7 mouse cellular contexts compared by ENCODE assay signal in the genomic region with DNA sequence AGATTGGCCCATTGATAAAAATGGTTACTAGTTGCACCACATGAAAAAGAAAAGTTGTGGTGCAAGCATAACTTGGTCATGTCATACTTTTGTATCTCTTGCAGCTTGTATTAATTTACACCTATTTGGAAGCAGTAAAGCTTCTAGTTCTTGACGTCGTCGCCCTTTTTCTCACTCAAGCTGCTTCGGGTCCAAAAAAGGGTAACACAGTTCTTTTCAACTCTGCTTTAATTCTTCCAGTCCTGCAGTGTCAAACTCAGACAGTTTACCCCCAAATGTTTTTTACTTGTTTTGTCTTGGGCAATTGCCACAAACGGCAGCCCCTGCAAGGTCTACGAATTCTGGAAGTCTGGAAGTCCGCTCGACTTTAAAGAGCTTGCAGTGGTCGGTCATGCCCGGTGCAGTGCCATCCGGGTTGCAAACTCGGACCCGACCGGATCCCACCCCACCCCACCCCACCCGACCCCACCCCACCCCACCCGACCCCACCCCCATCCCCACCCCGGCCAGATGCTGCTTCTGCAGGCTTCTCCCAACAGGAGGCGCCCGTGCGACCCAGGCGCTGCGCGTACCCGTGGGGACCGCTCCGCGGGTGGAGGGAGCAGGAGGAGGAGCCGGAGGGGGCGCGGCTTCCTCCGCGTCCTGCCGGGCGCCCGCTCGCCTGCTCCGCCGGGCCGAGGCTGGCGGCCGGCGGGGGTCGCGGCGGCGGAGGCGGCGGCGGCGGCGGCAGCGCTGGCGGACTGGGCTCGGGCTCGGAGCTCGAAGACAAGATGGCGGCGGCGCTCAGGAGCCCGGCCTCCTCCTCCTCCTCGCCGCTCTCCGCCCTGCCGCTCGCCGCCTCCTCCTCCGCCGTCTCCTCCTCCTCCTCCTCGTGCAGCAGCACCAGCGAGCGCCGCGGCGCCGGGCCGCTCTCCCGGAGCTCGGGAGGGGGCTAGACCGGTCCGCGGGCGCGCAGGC. TPM values are rescaled to one million over a fixed set of nuclear protein-coding genes. Genes with fewer than 3 reads are reported as not detected.
A peak's percentile ranks its signal among the peaks of the same experiment; 100 is the strongest.
DNase-seq lines count a peak whose midpoint lies in the region; ATAC-seq and TF ChIP-seq lines count a peak whose summit lies in the region.

A gene (plus strand): TSS at position 673 of the 957 bp plus-strand sequence.

- TF ChIP-seq POLR2A in cortical plate, adult 2 months (IDR thresholded peaks at IDR 0.05; ENCODE audit: extremely low read depth, insufficient read depth, low read length) = peak; percentile 38; the same call in 1 of the 2 replicates

- H3K36me3 ChIP-seq in intestine, embryonic 15.5 days = no peaks in the 10 kb centered on the region
- no peaks in the 10 kb centered on the region for H3K36me3 ChIP-seq in midbrain, embryonic 11.5 days (ENCODE audit: control insufficient read depth, insufficient read depth, low read length)

- H3K4me1 ChIP-seq in cortical plate, adult 2 months (ENCODE audit: control insufficient read depth, insufficient read depth, low read length) = peaks cover 13% of the 10 kb centered on the region
- peaks cover 42% of the 10 kb centered on the region for H3K4me1 ChIP-seq in intestine, embryonic 15.5 days (replicated peaks)
- peaks cover 19% of the 10 kb centered on the region for H3K4me1 ChIP-seq in midbrain, embryonic 11.5 days (ENCODE audit: control insufficient read depth, insufficient read depth, low read length)

- TF ChIP-seq CTCF in cortical plate, adult 2 months (IDR thresholded peaks at IDR 0.05; ENCODE audit: extremely low read depth, insufficient read depth, low read length) = peak; percentile 38; the same call in 1 of the 2 replicates

- intact Hi-C loops in gastrocnemius, postnatal 36 days (cut with DNase I) = loop anchor here (2.0 to 5.0 kb wide), 2 partner anchors 55 to 62 kb away; no protein-coding TSS in a partner anchor
- intact Hi-C loops in left cerebral cortex, postnatal 4 days (cut with DNase I) = loop anchor here (5.0 kb wide), 2 partner anchors 58 to 62 kb away; no protein-coding TSS in a partner anchor

- peak within 1 kb of the TSS; percentile 83 for H3K27ac ChIP-seq in cortical plate, adult 2 months (ENCODE audit: insufficient read depth, low read length)
- peak within 1 kb of the TSS; percentile 84 for H3K27ac ChIP-seq in intestine, embryonic 15.5 days
- H3K27ac ChIP-seq in midbrain, embryonic 11.5 days (ENCODE audit: low read depth, low read length) = peak within 1 kb of the TSS; percentile 91

- H3K9me3 ChIP-seq in intestine, embryonic 15.5 days = no peaks in the 10 kb centered on the region
- no peaks in the 10 kb centered on the region for H3K9me3 ChIP-seq in midbrain, embryonic 11.5 days (ENCODE audit: control insufficient read depth, low read length)

- peak within 1 kb of the TSS; percentile 67 for H3K4me2 ChIP-seq in intestine, embryonic 15.5 days (replicated peaks)
- peak within 1 kb of the TSS; percentile 57 for H3K4me2 ChIP-seq in midbrain, embryonic 11.5 days

- peak; percentile 83 for ATAC-seq in intestine, embryonic 15.5 days
- ATAC-seq in midbrain, embryonic 11.5 days (ENCODE audit: low FRiP score) = peak; percentile 88

- WGBS in intestine, embryonic 15.5 days = 2% methylated on average over 58 of the region's 83 CpGs
- 4% methylated on average over 30 of the region's 83 CpGs for WGBS in midbrain, embryonic 11.5 days

- H3K27me3 ChIP-seq in intestine, embryonic 15.5 days (replicated peaks) = no peaks in the 10 kb centered on the region
- no peaks in the 10 kb centered on the region for H3K27me3 ChIP-seq in midbrain, embryonic 11.5 days (ENCODE audit: control insufficient read depth, insufficient read depth, low read length)

- peak; percentile 80 for DNase-seq in adipocyte (ENCODE audit: low spot score)
- peak; percentile 71 to 85 for DNase-seq in gastrocnemius, postnatal 36 days
- DNase-seq in left cerebral cortex, postnatal 4 days = peak; percentile 91
- DNase-seq in midbrain, embryonic 11.5 days (ENCODE audit: low spot score, missing footprints) = peak; percentile 94
- DNase-seq in spleen, adult 12 weeks (ENCODE audit: low spot score) = peak; percentile 67

- peak within 1 kb of the TSS; percentile 77 for H3K9ac ChIP-seq in intestine, embryonic 15.5 days
- peak within 1 kb of the TSS; percentile 95 for H3K9ac ChIP-seq in midbrain, embryonic 11.5 days (ENCODE audit: low read length)

- peak within 1 kb of the TSS; percentile 61 for H3K4me3 ChIP-seq in cortical plate, adult 2 months (ENCODE audit: insufficient read depth, low read length)
- peak within 1 kb of the TSS; percentile 98 for H3K4me3 ChIP-seq in intestine, embryonic 15.5 days (replicated peaks)
- H3K4me3 ChIP-seq in midbrain, embryonic 11.5 days (ENCODE audit: low read depth, low read length) = peak within 1 kb of the TSS; percentile 98

RNA-seq across cellular contexts. Expression of the gene that starts here (rescaled TPM):
- 39.9 and 47.5 TPM in 2 replicates for polyA plus RNA-seq in cortical plate, adult 2 months (2012; rRNA removed)
- total RNA-seq in gastrocnemius, postnatal 36 days (2021) = 10 to 100 TPM; 35.8 to 40.9 TPM
- polyA plus RNA-seq in intestine, embryonic 15.5 days (2015; fragmentation: Nextera tagmentation; extraction: Ambion mirVana) = 6.8 and 11.6 TPM in 2 replicates
- 100 to 1,000 TPM in 1 of 2 experiments, 10 to 100 TPM in 1; 92.7 to 107 TPM for total RNA-seq in left cerebral cortex, postnatal 4 days (2021)
- 11.4 and 11.9 TPM in 2 replicates for polyA plus RNA-seq in midbrain, embryonic 11.5 days (2014; fragmentation: Nextera tagmentation; extraction: Ambion mirVana)

Comparison
In these comparisons a context has a peak if more than half of its experiments do, and no peak if none do; other contexts are left out.
1. Peak in every context shown above with its lines: DNase-seq, ATAC-seq, H3K4me3 ChIP-seq and H3K27ac ChIP-seq.